Mouse (Mus musculus): ENCODE measurements at regions not wholly inside any gene's neighbourhood (a gene's known extent, or its start where the extent isn't known, plus 50 kb on each side); places are given as distances from the start of the nearest gene placed in this dataset.
A peak's percentile ranks its signal among the peaks of the same experiment; 100 is the strongest.

- DNase-seq = no peak
Measured at GRCm38 (mm10) chr10:117896911-117897643, 51.2 kb upstream of the Rap1b start.

GRCm38 (mm10) chr10:117897766-117898165, 51.9 kb upstream of the Rap1b start:
- DNase-seq = no peak

- no peak for DNase-seq
Measured at GRCm38 (mm10) chr10:117898391-117898790, 52.6 kb upstream of the Rap1b start.

GRCm38 (mm10) chr10:117899410-117899935, 53.6 kb upstream of the Rap1b start:
- DNase-seq = peak; percentile 53

- DNase-seq = peak; percentile 19
Measured at GRCm38 (mm10) chr10:117905666-117906266, 59.9 kb upstream of the Rap1b start.

GRCm38 (mm10) chr10:117906267-117906811, 60.5 kb upstream of the Rap1b start:
- DNase-seq = peak; percentile 78

GRCm38 (mm10) chr10:117908079-117908675, 62.3 kb upstream of the Rap1b start:
- DNase-seq = no peak

GRCm38 (mm10) chr10:117909155-117909554, 63.3 kb upstream of the Rap1b start:
- no peak for DNase-seq

- DNase-seq = no peak
Measured at GRCm38 (mm10) chr10:117909811-117910239, 64.0 kb upstream of the Rap1b start.

GRCm38 (mm10) chr10:117910426-117910825, 64.6 kb upstream of the Rap1b start:
- DNase-seq = no peak

- DNase-seq = no peak
Measured at GRCm38 (mm10) chr10:117915011-117915735, 69.3 kb upstream of the Rap1b start.

GRCm38 (mm10) chr10:117916280-117916679, 70.4 kb upstream of the Rap1b start:
- no peak for DNase-seq

- DNase-seq = no peak
Measured at GRCm38 (mm10) chr10:117917870-117918269, 72.0 kb upstream of the Rap1b start.

GRCm38 (mm10) chr10:117918616-117919015, 72.8 kb upstream of the Rap1b start:
- no peak for DNase-seq

GRCm38 (mm10) chr10:117919186-117919941, 73.5 kb upstream of the Rap1b start:
- DNase-seq = no peak

GRCm38 (mm10) chr10:117925186-117925585, 79.4 kb upstream of the Rap1b start:
- DNase-seq = no peak

- DNase-seq = no peak
Measured at GRCm38 (mm10) chr10:117925611-117926555, 80.0 kb upstream of the Rap1b start.

GRCm38 (mm10) chr10:117928998-117929397, 83.2 kb upstream of the Rap1b start:
- no peak for DNase-seq

- DNase-seq = no peak
Measured at GRCm38 (mm10) chr10:117934797-117935196, 89.0 kb upstream of the Rap1b start.

- DNase-seq = no peak
Measured at GRCm38 (mm10) chr10:117938717-117939116, 92.9 kb upstream of the Rap1b start.
